Mouse (Mus musculus) megakaryocyte, adult 5-6 weeks (primary cell): ENCODE measurements at regions not wholly inside any gene's neighbourhood (a gene's known extent, or its start where the extent isn't known, plus 50 kb on each side); places are given as distances from the start of the nearest gene placed in this dataset.

Experiments used
- ATAC-seq: 2 replicates; pipeline ENCODE4 v1.8.0; 2016; ENCODE audit warnings: mild to moderate bottlenecking, inconsistent platforms; ENCODE audit not compliant: poor library complexity, severe bottlenecking

GRCm38 (mm10) chr8:79587258-79587657, 52.2 kb upstream of the Otud4 start:
- peak; percentile 74 for ATAC-seq

- ATAC-seq: peak; percentile 43; the same call in 1 of the 2 replicates
Measured at GRCm38 (mm10) chr8:79584966-79585365, 54.5 kb upstream of the Otud4 start.

DNA sequence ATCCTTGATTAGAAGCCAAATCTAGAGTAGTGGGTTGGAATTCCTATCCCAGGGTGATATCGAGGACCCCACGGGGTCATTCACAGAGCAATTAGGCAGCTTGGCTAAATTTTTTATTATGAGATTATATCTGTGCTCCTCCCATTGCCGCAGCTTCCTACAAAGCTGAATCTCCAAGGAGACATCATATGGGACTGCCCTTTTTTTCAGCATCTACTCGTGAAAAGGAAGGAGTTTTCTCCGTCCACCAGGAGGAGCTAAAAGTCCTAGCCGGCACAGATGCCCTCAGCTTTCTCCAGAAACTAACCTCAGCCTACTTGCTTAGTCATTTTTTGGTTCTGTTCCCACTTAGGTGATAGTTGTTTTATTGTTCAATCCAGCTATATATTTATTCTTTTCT, 56.1 kb upstream of the Otud4 start:
- ATAC-seq: no peak

DNA sequence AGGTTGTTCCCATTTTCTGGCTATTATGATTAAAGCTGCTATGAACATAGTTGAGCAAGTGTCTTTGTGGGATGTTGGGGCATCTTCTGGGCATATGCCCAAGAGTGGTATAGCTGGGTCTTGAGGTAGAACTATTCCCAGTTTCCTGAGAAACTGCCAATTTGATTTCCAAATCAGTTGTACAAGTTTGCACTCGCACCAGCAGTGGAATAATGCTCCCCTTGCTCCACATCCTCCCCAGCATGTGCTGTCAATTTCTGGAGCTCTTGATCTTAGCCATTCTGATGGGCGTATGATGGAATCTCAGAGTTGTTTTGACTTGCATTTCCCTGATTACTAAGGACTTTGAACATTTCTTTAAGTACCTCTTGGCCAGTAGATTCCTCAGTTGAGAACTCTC, 57.2 kb upstream of the Otud4 start:
- no peak for ATAC-seq

DNA sequence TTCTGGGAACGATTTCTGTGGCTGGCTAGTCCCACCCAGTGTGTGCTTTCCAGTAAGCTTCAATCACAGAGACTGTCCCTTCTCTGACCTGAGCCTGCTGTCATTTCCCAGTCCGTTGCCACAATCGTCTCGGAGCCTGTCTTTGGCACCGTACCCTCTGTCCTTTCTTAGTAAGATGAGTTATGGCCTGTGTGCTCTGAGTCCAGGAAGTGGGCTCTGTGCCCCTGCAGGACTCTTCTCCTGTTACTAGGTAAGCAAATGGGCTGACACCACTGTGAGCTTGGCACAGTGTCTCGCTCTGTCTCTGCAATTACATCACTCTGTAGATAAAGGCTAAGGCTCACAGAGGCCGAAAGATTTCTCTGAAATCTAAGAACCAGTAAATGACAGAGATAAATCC, 63.3 kb upstream of the Otud4 start:
- no peak for ATAC-seq

GRCm38 (mm10) chr8:79575175-79575734, 64.2 kb upstream of the Otud4 start:
- ATAC-seq: no peak

DNA sequence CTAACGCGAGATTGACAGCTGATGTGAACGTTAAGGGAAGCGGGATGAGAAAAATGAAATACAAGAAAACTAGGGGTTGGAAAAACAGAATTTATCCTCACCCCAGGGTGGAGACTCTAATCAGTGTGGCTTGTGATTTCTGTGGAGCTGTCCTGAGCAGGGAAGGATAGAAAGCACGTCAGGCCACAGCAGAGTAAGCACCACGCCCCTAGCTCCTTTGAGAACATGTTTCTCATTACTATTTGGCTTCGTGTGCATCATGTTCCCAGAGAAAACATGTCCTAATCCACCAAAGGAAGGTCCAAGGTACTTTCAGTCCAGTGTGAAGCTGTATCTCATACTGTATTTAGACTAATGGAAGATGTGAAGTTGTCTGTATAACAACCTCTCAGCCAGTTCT, 65.9 kb upstream of the Otud4 start:
- no peak for ATAC-seq

DNA sequence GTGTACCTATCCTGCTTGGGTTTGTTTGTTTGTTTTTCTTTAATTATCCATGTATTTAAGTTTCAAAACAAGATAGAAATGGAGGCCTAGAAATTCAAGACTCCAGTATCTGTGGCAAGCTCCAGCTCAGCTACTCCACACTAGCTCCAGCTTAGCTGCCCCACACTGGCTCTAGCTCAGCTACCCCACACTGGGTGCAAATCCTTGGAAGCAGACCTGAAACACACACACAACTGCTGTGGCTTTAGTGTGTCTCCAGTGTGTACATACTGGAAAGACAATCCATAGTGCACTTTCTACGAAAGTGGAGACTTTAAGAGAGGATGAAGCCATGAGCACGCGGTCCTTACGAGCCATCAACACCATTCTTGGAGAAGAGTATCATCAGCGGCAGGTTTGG, 66.9 kb upstream of the Otud4 start:
- ATAC-seq: no peak

DNA sequence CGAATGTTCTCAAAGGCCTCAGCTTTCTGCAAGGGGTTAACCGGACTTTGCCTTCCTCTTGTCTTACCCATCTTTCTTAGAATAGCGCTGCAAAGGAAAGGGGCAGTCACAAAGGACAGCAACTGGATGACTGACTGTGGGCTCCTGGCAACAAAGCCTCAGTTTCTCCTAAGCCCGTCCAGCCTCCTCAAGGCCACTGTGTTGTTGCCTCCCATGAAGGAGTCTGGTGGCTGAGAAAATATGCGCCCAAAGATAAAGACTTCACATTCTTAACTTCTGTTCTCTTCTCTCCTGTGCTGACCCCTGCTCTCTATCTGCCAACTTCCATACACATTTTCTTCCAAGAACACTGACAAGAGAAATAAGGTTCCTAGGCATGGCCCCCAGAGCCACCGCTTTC, 76.3 kb upstream of the Otud4 start:
- no peak for ATAC-seq

- no peak for ATAC-seq
Measured at GRCm38 (mm10) chr8:79562669-79563068, 76.7 kb upstream of the Otud4 start.

DNA sequence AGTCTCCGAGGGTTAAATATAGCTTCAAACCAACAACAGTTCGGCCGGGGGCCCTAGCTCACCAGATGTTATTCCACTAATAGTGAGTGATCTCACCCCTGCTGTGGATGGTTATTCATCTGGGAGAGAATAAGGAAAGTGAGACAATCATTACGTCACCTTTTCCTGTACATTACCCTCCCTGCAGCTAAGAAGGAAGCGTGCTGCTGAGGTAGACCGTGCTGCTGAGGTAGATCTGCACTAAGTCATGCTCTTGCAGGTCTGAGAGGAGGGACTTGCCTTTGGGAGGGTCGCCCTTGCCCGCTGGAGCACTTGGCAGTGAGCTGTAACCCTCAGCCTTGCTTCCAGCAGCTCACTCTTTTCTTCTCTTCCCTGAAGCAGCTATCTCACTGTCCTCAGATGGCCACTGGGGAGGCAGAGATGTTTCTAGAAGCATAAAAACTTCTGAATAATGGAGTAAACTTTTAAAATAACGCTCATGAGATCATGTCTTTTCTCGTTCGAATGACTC, 77.3 kb upstream of the Otud4 start:
- no peak for ATAC-seq

GRCm38 (mm10) chr8:79561269-79562063, 78.0 kb upstream of the Otud4 start:
- ATAC-seq: no peak

GRCm38 (mm10) chr8:79559516-79559915, 79.9 kb upstream of the Otud4 start:
- ATAC-seq: no peak

- ATAC-seq: no peak
Measured at GRCm38 (mm10) chr8:79554311-79554710, 85.1 kb upstream of the Otud4 start.

DNA sequence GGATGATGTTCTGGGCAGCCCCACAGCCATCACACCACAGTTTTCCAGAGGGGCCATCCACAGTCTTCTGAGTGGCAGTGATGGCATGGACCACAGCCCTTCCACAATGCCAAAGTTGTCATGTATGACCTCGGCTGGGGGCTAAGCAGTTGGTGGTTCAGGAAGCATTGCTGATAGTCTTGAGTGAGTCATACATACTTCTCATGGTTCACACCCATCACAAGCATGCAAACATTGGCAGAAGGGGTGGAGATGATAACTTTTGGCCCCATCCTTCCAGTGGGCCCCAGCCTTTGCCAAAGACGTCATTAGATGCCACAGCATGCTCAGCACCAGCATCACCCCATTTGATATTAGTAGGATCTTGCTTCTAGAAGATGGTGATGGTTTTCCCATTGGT, 89.3 kb upstream of the Otud4 start:
- no peak for ATAC-seq

- ATAC-seq: no peak
Measured at GRCm38 (mm10) chr8:79548156-79548555, 91.3 kb upstream of the Otud4 start.

GRCm38 (mm10) chr8:79545866-79546373, 93.5 kb upstream of the Otud4 start:
- no peak for ATAC-seq

DNA sequence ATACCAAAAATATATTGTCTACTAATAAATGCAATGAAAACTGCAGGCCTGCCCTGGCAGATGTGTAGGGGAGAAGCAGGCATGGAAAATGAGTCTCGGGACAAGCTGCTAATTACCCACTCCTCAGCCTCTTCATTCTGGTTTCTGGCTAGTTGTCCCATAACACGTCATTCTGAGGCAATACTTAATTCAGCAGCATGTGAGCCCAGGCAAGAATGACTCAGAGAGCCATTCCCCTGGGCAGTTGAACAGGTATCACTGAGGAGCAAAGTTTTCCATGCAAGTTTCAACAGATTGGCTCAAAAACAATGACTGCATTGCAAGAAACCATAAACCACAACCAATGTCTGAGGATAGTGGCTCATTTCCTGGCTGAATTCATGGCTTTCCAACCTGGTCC, 97.0 kb upstream of the Otud4 start:
- ATAC-seq: no peak

- no peak for ATAC-seq
Measured at GRCm38 (mm10) chr8:79540053-79540452, 99.4 kb upstream of the Otud4 start.

DNA sequence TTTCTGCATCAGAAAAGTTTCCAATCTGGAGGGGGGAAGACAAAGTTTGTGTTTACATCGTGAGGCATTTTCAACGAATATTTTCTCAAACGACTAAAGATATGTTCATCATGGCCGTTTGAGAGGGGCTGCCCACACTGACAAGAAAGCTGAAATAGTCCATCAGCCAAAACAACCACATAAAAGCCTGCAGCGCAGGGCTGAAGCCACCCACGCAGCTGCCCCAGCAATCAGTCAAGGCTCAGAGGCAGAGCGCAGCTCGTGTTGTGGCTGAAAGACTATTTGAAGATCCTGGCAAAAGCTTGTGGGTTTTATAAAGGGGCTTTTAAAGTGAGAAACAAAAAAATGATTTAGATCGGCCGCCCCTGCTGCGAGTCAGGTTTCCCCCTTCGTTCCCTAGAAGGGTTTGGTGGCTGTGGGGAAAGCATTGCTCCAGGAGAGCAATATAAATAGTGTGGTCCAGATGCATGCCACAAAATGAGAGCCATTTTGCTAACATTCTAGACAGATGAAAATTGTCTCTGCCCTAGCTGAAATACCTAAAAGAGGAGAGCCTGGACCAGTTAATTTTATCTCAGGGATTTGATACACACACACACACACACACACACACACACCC, 105.0 kb upstream of the Otud4 start:
- ATAC-seq: no peak

- ATAC-seq: 0 out of 2 replicates have a peak, but pooled peaks have one; percentile 33
Measured at GRCm38 (mm10) chr8:79529556-79529955, 109.9 kb upstream of the Otud4 start.

DNA sequence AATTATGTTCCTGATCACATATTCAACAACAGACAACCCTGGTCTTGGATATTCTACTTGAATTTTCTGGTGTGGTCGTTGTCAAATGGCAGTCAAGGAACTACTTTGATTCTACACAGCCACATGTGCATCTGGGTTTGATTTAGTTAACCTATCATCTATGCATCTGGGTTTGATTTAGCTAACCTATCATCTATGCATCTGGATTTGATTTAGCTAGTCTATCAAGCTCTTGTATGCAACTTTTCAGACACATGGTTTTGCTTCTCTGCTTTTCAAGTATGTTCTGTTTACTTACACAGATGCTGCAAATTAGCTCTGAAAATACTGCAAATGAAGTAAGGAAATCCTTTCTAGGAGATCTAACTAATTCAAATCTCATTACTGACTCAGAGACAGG, 117.4 kb upstream of the Otud4 start:
- no peak for ATAC-seq
